Mouse (Mus musculus): ENCODE data around the gene Gm5565.
"Not testable (repeated sequence)": the region's sequence is repeated elsewhere in the genome, so short reads cannot be mapped to it uniquely, and the experiment has no call there.

DNA sequence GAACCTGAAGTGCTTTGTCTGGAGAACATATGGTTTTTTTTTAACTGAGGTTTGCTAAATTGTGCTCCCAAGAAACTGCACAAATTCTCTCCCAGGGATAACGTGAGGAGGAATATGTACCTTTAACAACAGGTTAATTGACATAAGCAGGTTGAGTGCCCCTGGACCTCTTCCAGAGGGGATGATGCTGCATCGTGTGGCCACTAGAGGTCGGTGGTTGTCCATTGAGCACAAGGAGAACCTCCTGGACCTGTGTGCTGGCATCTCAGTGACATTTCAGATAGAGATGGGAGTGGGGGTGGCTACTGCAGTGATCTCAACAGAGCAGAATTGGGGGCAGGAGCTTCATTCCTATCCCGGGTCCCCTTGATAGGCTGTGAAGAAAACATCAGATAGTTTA lies 12.4 kb upstream of the Gm5565 start:
- peak; percentile 47 for TF ChIP-seq CTCF (IDR thresholded peaks at IDR 0.05)
- TF ChIP-seq POLR2A, EP300 (IDR thresholded peaks at IDR 0.05; ENCODE audit: insufficient read depth, low read depth, low read length): not testable (repeated sequence)
